Mouse (Mus musculus) gastrocnemius, adult 8-10 months (tissue): ENCODE measurements at regions not wholly inside any gene's neighbourhood (a gene's known extent, or its start where the extent isn't known, plus 50 kb on each side); places are given as distances from the start of the nearest gene placed in this dataset.

Experiments used
- DNase-seq, 2 experiments: peaks; one replicate each; pipeline ENCODE4 v3.0.0; 2022; ENCODE audit warnings: low spot score in 2 of 2

DNA sequence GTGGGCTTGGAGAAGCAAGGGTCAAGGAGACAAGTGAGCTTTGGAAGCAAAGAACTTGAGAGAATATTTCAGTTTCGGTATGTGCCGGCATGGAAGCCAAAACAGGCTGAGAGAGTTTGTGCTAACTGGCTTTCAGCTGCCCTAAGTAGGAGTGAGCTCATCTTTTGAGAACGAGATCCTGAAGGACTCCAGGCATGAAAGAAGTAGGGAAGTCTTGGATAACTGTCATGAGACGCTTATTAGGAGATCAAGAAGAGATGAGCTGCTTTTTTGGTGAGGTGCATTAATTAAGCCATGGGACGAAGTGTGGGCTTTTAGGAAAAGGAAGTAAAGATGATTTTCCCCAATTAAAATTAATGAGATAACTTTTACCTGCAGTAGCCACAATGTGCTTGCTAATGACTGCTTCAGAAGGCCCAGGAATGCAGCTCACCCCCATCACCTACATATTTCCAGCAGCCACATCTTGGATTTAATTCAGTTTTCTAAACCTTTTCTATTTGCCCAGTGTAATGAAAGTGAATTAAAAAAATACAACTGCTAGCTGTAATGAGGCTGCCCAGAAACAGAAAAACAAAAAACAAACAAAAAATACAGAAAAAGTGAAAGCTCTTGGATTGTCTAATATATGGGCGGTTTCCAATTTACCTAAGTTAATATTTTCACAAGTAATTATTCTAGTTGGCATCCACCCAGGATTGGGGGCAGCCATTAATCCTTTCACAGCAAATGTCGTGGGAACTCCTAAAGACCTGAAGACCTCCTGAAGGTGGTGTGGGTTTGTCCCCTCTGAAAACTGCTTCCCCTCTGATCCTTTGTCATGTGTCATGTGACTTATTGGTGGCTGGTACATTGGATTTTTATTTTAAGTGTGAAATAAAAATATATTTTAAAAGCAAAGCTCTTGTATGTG lies 204.7 kb upstream of the Slc39a10 start:
- no peak for DNase-seq

- DNase-seq, result no peak
Measured at GRCm38 (mm10) chr1:47094498-47094897, 201.8 kb upstream of the Slc39a10 start.

DNA sequence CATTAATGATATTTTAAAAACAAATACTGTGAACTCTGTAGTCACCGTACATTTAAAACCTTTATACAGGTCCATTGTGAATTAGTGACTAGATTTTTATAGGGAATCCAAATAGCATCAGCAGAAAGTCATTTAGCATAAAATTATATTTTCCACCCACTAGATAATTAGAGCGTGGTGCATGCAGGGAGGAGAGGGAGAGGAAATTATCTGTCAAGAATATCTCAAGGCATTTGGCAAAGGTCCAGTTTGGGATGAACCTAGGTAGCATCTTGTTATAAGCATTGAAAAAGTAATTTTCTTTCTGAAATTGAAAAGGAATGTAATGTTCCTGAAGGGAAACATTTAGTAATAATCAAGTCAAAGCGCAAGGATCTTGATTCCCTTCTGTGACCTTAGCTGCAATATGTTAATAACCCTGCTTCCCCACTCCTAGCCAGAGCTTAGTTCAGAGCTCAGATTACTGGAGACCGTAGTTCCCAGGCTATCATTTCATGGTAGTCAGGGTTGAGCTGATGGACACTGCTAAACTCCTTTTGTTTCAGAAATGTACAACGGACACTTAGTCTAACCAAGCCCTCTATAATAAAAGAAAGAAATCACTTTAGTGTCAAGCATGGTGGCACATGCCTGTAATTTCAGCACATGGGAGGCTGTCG lies 200.8 kb upstream of the Slc39a10 start:
- DNase-seq, result no peak

GRCm38 (mm10) chr1:47076423-47076822 lies 183.8 kb upstream of the Slc39a10 start:
- no peak for DNase-seq

DNA sequence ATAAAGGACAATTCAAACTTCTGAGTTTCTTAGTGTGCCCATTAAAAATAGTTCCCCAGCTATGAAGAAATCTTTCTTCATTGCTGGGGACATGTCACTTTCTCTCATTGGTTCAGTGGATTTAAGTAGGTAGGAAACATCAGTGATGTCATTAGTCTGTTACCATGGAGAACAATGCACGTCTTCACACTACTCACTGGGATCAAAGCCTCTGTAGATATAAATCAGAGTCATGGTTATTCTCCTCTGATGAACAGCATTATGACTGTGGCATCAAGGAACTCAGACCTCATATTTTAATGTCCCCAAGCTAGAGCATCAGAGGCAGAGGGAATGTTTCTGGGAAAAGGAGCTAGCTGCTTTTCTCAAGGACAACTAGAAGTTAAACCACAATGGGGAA lies 165.5 kb upstream of the Slc39a10 start:
- no peak for DNase-seq

DNA sequence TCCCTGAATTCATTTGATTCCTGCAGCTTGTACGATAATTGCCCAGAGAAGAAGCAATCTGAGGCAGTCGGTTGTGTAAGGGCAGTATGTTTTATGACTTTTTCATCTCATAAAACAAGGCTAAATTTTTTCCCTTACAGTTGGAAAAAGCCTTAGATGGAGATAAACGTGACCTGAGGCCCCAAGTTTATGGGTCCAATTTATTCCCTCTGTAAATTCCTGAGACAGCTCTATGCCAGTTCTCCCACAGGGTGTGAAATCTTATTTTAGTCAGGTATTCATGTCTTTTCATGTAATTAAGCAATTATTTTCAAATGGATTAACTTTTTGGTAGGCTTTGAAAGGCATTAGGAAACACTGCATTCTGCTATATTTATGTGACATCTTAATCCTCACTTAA lies 164.7 kb upstream of the Slc39a10 start:
- no peak for DNase-seq

- no peak for DNase-seq
Measured at GRCm38 (mm10) chr1:47051109-47051508, 158.5 kb upstream of the Slc39a10 start.

- no peak for DNase-seq
Measured at GRCm38 (mm10) chr1:47050492-47050891, 157.8 kb upstream of the Slc39a10 start.

DNA sequence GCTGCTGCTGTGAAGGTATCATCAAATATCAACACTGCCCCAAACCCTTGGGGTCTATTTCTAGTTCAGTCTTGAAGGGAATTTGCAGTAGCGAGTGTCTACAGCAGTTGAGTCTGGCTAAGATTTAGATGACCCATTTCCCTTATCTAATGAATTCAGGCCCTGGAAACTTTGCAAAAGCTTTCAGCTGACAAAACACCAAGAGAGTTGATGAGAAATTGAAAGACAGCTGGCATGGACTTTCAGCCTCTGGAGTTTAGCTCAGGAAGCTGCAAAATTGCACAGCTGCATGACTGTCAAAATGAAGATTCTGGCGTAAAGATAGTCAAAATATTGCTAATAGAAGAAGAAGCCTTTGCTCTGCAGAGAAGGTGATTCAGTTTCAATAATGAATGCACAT lies 144.9 kb upstream of the Slc39a10 start:
- no peak for DNase-seq

GRCm38 (mm10) chr1:47019356-47019755 lies 126.7 kb upstream of the Slc39a10 start:
- DNase-seq, result no peak

GRCm38 (mm10) chr1:47014526-47014925 lies 121.9 kb upstream of the Slc39a10 start:
- no peak for DNase-seq

DNA sequence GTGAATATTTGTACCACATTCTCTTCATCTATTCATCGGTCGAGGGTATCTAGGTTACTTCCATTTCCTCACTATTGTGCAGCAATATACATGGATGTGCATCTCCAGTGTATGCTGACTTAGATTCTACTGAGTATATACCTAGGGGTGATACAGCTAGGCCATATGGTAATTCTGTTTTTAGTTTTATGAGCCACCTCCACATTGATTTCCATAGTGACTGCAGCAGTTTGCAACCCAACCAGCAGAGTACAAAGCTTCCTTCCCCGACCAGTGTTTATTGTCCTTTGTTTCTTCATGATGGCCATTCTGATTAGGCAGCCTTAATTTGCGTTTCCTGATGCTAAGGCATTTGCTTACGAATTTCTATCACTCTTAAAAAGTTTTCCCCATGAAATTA lies 111.1 kb upstream of the Slc39a10 start:
- no peak for DNase-seq

DNA sequence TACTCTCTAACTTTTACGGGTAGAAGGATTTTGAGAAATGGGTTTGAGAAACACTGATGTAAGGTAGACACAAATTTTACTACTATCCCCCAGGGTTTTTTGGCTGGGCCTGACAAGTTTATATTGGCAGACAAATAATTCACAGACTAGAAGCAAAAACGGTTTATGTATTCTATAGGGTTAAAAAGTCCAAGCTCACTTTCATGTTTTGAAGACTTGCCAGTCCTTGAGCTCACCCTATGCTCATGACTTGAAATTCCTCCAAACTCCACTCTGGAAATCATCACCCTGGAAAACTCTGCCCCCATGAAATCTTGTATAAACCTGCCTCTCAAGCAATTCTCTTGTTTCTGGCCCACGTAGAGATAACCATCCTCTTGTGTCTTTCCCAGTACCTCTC lies 106.7 kb upstream of the Slc39a10 start:
- no peak for DNase-seq

DNA sequence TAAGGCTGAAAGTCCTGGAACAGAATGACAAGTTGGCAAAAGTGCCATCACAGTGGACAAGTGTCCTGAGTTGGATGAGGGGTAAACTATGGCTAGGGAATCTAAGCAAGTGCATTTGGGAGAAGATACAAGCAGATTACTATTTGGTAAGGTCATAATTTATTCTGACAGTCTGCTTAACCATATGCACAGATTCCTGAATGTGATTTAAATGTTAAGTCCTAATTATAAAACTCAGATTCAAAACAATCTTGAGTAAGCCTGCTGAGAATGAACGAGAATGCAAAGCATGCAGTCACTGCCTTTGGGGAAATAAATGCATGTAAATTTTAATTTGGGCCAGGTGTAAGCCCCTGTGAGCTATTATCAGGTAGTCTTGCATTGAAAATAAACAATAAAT lies 93.3 kb upstream of the Slc39a10 start:
- no peak for DNase-seq

GRCm38 (mm10) chr1:46983093-46983492 lies 90.4 kb upstream of the Slc39a10 start:
- no peak for DNase-seq

GRCm38 (mm10) chr1:46970470-46970869 lies 77.8 kb upstream of the Slc39a10 start:
- peak in 1 of 2 experiments; percentile 3 for DNase-seq

- DNase-seq, result no peak
Measured at GRCm38 (mm10) chr1:46968361-46968760, 75.7 kb upstream of the Slc39a10 start.

DNA sequence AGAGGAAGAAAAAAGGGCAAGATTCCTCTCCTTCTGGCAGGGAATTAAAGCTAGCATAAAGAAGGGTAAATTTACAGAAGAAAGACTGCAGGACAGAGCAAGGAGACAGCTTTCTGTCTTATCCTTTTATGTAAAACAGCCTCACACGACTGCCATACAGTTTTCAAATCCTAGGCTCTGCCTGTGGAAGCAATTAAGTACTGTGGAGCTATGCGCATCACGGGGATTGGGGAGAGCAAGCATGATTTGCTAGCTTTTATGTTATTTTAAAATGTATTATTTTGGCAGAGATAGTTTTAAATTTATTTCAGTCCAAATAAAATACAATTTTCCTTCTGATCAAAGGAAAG lies 74.2 kb upstream of the Slc39a10 start:
- DNase-seq, result no peak

DNA sequence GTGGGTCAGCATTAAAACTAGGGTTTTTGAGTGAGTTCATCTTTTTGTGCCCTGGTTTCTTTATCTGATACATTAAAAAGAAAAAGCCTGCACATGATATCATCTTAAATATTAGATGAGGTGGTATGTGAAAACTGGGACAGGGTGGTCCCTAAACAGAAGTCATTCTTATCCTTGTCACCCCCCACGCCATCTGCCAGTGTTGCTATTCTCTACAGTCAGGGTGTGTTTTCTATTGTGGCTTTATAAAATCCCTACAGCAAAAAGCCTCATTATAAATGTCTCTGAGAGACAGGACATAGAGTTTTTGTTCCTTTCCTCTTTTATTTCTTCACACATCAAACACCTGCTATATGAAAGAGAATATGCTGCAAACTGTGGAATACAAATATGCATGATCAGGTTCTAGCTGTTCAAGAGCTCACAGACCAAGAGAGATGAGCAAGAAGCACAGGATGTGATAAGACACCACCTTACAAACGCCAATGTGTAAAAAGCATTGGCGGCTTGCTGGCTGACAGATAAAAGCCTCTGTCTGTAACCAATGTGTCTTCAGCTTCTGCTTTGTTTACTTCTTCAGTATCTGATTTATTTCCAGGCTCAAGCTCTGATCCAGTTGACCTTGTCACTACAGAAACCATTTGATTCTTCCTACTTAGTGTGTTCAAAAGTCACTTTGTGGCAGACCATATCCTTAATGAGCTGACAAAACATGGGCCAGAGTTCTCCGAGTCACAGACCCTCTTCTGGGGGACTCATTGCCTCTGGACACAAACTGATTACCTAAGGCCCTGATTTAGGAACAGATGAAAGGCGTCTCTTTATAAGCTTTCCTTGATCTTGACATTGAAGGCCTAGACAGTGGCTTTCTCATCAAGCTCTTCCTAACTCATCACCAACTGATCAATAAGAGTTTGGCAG lies 73.6 kb upstream of the Slc39a10 start:
- DNase-seq, result no peak

- no peak for DNase-seq
Measured at GRCm38 (mm10) chr1:46963973-46964727, 71.5 kb upstream of the Slc39a10 start.
